Mouse (Mus musculus) forebrain, embryonic 13.5 days (tissue): ENCODE results near the gene Znhit1. TPM values are rescaled to one million over a fixed set of nuclear protein-coding genes. Genes with fewer than 3 reads are reported as not detected.

Experiments
- ATAC-seq: fragments of 200-750 bp; cut with Nextera tagmentation; 2 replicates; pipeline ENCODE4 v1.8.0; 2017
- H3K27ac ChIP-seq: fragments of 300-500 bp; sonication (generic); 2 replicates; pipeline ENCODE4 v1.5.1; 2015; ENCODE audit warnings: inconsistent platforms, mild to moderate bottlenecking, moderate library complexity
- H3K27me3 ChIP-seq: fragments of 300-500 bp; sonication (generic); 2 replicates; pipeline ENCODE4 v1.6.1; 2015; ENCODE audit warnings: mild to moderate bottlenecking, inconsistent platforms
- H3K36me3 ChIP-seq: fragments of 300-500 bp; sonication (generic); 2 replicates; pipeline ENCODE4 v1.6.1; 2015; ENCODE audit warnings: mild to moderate bottlenecking, inconsistent platforms; ENCODE audit not compliant: poor library complexity, severe bottlenecking
- H3K4me1 ChIP-seq: fragments of 300-500 bp; sonication (generic); 2 replicates; pipeline ENCODE4 v1.6.1; 2015; ENCODE audit warnings: inconsistent platforms
- H3K4me2 ChIP-seq: fragments of 300-500 bp; sonication (generic); 2 replicates; pipeline ENCODE4 v1.6.1; 2015; ENCODE audit warnings: inconsistent platforms, mild to moderate bottlenecking, moderate library complexity
- H3K4me3 ChIP-seq: fragments of 300-500 bp; sonication (generic); 2 replicates; pipeline ENCODE4 v1.5.1; 2015; ENCODE audit warnings: mild to moderate bottlenecking, inconsistent platforms
- H3K9ac ChIP-seq: fragments of 300-500 bp; sonication (generic); 2 replicates; pipeline ENCODE4 v1.6.1; 2015; ENCODE audit warnings: mild to moderate bottlenecking, inconsistent platforms
- H3K9me3 ChIP-seq: fragments of 300-500 bp; sonication (generic); replicated peaks from 2 replicates; pipeline ENCODE4 v1.6.1; 2016; ENCODE audit warnings: inconsistent platforms
- WGBS: fragments of 180-500 bp; shearing (Covaris S2); methylation state at CpG from one replicate; pipeline ENCODE4 v1.1.7; 2015; 5-methylcytosine and 5-hydroxymethylcytosine counted together
- polyA plus RNA-seq: library from polyadenylated mRNA; unstranded; fragments of >200 nt; fragmentation: Nextera tagmentation; extraction: Ambion mirVana; gene quantifications from 2 replicates; pipeline ENCODE4 v1.2.1, GENCODE M21; 2015

Gene Znhit1
- polyA plus RNA-seq, 1 experiment from 2014 or later: 110 TPM

DNA sequence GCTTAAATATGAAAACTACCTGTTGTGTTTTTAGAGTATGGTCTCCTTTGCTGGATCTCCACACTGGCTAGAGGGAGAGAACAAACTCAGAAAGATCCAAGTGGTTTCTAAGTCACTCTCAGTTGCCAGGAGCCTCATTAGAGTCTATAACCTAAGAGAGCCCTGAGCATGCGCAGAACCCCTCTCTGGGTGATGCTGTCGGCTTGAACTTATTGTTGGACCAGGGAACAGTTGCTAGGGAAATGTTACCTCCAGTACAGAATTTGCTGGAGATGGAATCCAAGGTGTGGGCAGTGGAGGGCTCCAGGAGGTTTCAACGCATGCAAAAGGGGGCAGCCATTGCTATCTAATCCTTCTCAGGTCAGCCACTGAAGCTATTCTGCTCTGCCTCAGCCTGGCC is 36.5 kb upstream of the Znhit1 start:
- peaks cover 14% of the 10 kb centered on the region; the same call in 1 of the 2 replicates for H3K4me1 ChIP-seq
- no peaks in the 10 kb centered on the region for H3K36me3 ChIP-seq
- peaks cover 60% of the 10 kb centered on the region for H3K27me3 ChIP-seq
- H3K27ac ChIP-seq: no peak overlapping the region
- no peaks in the 10 kb centered on the region for H3K9me3 ChIP-seq
- ATAC-seq: no peak
- 50% methylated on average over 3 of the region's 3 CpGs for WGBS
- no peak overlapping the region for H3K9ac ChIP-seq
- no peak overlapping the region for H3K4me2 ChIP-seq
- no peak overlapping the region for H3K4me3 ChIP-seq

GRCm38 (mm10) chr5:137015913-137016312 is 28.1 kb upstream of the Znhit1 start:
- no peak overlapping the region for H3K27ac ChIP-seq
- ATAC-seq: no peak
- no peak overlapping the region for H3K4me2 ChIP-seq
- H3K9me3 ChIP-seq: no peaks in the 10 kb centered on the region
- WGBS: 91% methylated on average over 3 of the region's 3 CpGs
- no peaks in the 10 kb centered on the region for H3K27me3 ChIP-seq
- H3K9ac ChIP-seq: no peak overlapping the region
- H3K4me3 ChIP-seq: no peak overlapping the region
- no peaks in the 10 kb centered on the region for H3K36me3 ChIP-seq
- H3K4me1 ChIP-seq: no peaks in the 10 kb centered on the region

DNA sequence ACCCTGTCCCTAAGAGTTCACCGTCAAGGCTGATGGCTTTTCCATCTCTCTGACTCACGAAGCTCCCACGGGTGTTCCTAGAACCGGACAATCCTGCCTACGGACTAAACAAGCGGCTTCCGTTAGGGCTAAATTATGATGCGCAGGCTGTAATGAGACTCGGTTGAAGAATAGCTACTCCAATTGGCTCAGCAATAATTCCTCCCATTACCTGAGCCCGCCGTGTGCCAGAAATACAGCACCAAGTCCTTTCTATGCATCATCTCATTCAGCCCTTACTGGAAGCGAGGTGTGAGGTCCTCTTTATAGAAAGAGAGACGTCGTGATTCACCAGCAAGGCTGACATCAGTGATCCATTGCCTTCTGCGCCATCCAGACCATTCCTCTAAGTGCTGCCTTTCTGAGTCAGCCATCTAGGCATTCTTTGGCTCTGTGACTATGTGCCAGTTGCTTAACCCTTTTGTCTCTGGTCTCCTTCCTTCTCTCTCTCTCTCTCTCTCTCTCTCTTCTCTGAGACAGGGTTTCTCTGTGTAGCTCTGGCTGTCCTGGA is 24.7 kb upstream of the Znhit1 start:
- Histone ChIP-seq H3K4me3 (no peak overlapping the region), H3K27me3 (no peaks in the 10 kb centered on the region), H3K9me3 (no peaks in the 10 kb centered on the region), H3K4me2 (no peak overlapping the region), H3K27ac (no peak overlapping the region), H3K4me1 (no peaks in the 10 kb centered on the region), H3K36me3 (no peaks in the 10 kb centered on the region), H3K9ac (no peak overlapping the region)
- WGBS: 75% methylated on average over 15 of the region's 15 CpGs
- no peak for ATAC-seq

GRCm38 (mm10) chr5:137009988-137010387 is 22.2 kb upstream of the Znhit1 start:
- H3K27me3 ChIP-seq: no peaks in the 10 kb centered on the region
- no peak overlapping the region for H3K4me2 ChIP-seq
- no peak overlapping the region for H3K4me3 ChIP-seq
- no peaks in the 10 kb centered on the region for H3K36me3 ChIP-seq
- H3K4me1 ChIP-seq: no peaks in the 10 kb centered on the region
- no peak for ATAC-seq
- 21% methylated on average over 3 of the region's 3 CpGs for WGBS
- no peak overlapping the region for H3K9ac ChIP-seq
- H3K27ac ChIP-seq: no peak overlapping the region
- H3K9me3 ChIP-seq: no peaks in the 10 kb centered on the region

DNA sequence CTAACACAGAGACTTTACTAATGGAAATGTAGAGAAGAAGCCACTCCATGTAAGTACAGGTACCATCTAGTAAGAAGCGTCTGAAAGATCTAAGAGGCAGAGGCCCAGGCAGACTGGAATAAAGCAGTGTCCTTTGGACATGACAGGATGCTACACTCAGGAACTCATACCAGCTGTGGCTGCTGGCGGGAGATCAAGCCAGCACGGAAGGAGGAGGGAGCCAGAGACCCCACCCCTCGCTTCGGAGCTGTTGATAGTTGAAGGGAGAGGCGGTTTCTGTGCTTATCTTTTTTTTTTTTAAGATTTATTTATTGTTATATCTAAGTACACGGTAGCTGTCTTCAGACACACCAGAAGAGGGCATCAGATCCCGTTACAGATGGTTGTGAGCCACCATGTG is 19.5 kb upstream of the Znhit1 start:
- 69% methylated on average over 8 of the region's 8 CpGs for WGBS
- Histone ChIP-seq H3K27me3 (no peaks in the 10 kb centered on the region), H3K4me2 (no peak overlapping the region), H3K36me3 (no peaks in the 10 kb centered on the region), H3K4me3 (no peak overlapping the region), H3K27ac (no peak overlapping the region), H3K9ac (no peak overlapping the region), H3K4me1 (no peaks in the 10 kb centered on the region), H3K9me3 (no peaks in the 10 kb centered on the region)
- ATAC-seq: no peak

GRCm38 (mm10) chr5:137000612-137001011 is 12.8 kb upstream of the Znhit1 start:
- Histone ChIP-seq H3K9me3 (no peaks in the 10 kb centered on the region), H3K4me2 (no peak overlapping the region), H3K4me1 (no peaks in the 10 kb centered on the region), H3K27me3 (no peaks in the 10 kb centered on the region), H3K36me3 (peaks cover 9% of the 10 kb centered on the region), H3K27ac (no peak overlapping the region), H3K9ac (no peak overlapping the region), H3K4me3 (no peak overlapping the region)
- 82% methylated on average over 2 of the region's 2 CpGs for WGBS
- no peak for ATAC-seq

DNA sequence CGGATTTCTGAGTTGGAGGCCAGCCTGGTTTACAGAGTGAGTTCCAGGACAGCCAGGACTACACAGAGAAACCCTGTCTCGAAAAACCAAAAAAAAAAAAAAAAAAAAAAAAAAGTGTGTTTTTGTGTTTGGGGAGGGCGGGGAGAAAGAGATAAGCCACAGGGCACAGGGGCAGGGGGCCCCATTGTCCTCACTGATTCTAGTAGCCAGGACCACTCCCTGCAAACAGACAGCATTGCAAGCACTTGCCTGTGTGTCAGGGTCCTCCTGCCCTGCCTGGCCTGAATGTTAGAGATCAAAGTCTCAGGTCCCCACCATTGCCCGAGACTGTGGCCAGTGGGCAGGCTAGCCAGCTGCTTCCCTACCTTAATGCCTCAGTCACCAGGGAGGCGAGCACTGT is 11.6 kb upstream of the Znhit1 start:
- no peaks in the 10 kb centered on the region for H3K27me3 ChIP-seq
- no peak overlapping the region for H3K4me2 ChIP-seq
- no peak overlapping the region for H3K27ac ChIP-seq
- no peaks in the 10 kb centered on the region for H3K9me3 ChIP-seq
- H3K4me1 ChIP-seq: no peaks in the 10 kb centered on the region
- H3K4me3 ChIP-seq: no peak overlapping the region
- peaks cover 20% of the 10 kb centered on the region for H3K36me3 ChIP-seq
- ATAC-seq: no peak
- no peak overlapping the region for H3K9ac ChIP-seq
- 77% methylated on average over 4 of the region's 5 CpGs for WGBS

GRCm38 (mm10) chr5:136989801-136990200 is 2.0 kb upstream of the Znhit1 start:
- Histone ChIP-seq H3K4me1 (peaks cover 22% of the 10 kb centered on the region), H3K9me3 (no peaks in the 10 kb centered on the region), H3K36me3 (peaks cover 63% of the 10 kb centered on the region), H3K4me2 (no peak overlapping the region), H3K4me3 (no peak overlapping the region), H3K9ac (no peak overlapping the region), H3K27me3 (no peaks in the 10 kb centered on the region), H3K27ac (no peak overlapping the region)
- no peak for ATAC-seq
- 96% methylated on average over 6 of the region's 6 CpGs for WGBS

- peaks cover 63% of the 10 kb centered on the region for H3K36me3 ChIP-seq
- no peak overlapping the region for H3K27ac ChIP-seq
- no peaks in the 10 kb centered on the region for H3K27me3 ChIP-seq
- peaks cover 22% of the 10 kb centered on the region for H3K4me1 ChIP-seq
- H3K9me3 ChIP-seq: no peaks in the 10 kb centered on the region
- peak overlapping the region; percentile 93 for H3K4me2 ChIP-seq
- ATAC-seq: no peak
- whole genome bisulfite sequencing: 61% methylated on average over 7 of the region's 7 CpGs
- H3K4me3 ChIP-seq: peak overlapping the region; percentile 90
- peak overlapping the region; percentile 98 for H3K9ac ChIP-seq
Measured at GRCm38 (mm10) chr5:136988420-136988819, 599 bp upstream of the Znhit1 start.

DNA sequence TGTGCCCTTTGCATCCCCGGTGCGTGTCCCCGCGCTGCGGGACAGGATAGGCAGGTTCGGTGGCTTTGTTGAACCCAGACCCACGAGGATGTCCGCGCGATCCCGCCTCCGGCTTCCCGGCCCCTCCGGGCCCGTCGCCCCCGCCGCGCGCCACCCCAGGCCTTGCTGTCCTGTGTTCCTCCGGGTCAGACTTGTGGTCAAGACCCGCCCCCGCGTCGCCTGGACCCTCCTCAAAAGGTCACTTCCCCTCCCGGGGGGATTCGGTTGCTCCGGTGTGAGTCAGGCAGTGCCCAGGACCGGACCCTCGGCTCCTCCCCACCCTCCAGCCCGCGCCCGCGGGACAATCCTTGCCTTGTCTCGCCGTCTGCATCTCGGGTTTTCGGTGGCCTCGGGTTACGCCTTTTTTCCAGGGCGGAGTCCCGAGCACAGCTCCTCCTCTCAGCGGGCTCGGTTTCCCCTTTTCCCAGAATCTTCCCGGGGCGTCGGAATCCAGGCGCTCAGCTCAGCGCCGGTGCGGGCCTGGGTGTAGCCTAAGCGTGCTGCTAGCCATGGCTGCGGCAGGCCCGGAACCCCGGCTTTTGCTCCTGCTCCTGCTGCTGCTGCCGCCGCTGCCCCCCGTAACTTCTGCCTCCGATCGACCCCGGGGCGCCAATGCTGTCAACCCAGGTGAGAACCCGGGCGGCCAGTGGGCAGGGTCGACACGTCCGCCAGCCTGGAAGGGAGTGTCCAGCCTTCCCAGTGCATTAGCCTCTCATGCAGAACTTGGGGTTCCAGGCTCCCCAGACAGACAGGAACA is 485 bp downstream of the Znhit1 start:
- H3K4me1 ChIP-seq: peaks cover 22% of the 10 kb centered on the region
- peak overlapping the region; percentile 98 for H3K9ac ChIP-seq
- H3K27ac ChIP-seq: peak overlapping the region; percentile 93
- H3K4me3 ChIP-seq: peak overlapping the region; percentile 90
- H3K27me3 ChIP-seq: no peaks in the 10 kb centered on the region
- peaks cover 58% of the 10 kb centered on the region for H3K36me3 ChIP-seq
- under 1% methylated on average over 67 of the region's 67 CpGs for WGBS
- no peaks in the 10 kb centered on the region for H3K9me3 ChIP-seq
- ATAC-seq: peak; percentile 68
- H3K4me2 ChIP-seq: peak overlapping the region; percentile 93

GRCm38 (mm10) chr5:136986695-136987137 is 1.1 kb downstream of the Znhit1 start, which contains the start of gene Plod3:
Gene Plod3, plus strand, starts transcription at chr5:136987019.
- Histone ChIP-seq H3K36me3 (peaks cover 58% of the 10 kb centered on the region), H3K4me1 (peaks cover 22% of the 10 kb centered on the region), H3K27ac (peak within 1 kb of the TSS; percentile 93), H3K27me3 (no peaks in the 10 kb centered on the region), H3K4me2 (peak within 1 kb of the TSS; percentile 93), H3K4me3 (peak within 1 kb of the TSS; percentile 90), H3K9me3 (no peaks in the 10 kb centered on the region), H3K9ac (peak within 1 kb of the TSS; percentile 98)
- ATAC-seq: peak; percentile 93
- 0% methylated on average over 26 of the region's 26 CpGs for WGBS

- ATAC-seq: no peak
- no peaks in the 10 kb centered on the region for H3K27me3 ChIP-seq
- H3K4me3 ChIP-seq: no peak overlapping the region
- 62% methylated on average over 14 of the region's 14 CpGs for WGBS
- H3K4me2 ChIP-seq: no peak overlapping the region
- no peaks in the 10 kb centered on the region for H3K9me3 ChIP-seq
- peaks cover 55% of the 10 kb centered on the region for H3K36me3 ChIP-seq
- H3K9ac ChIP-seq: no peak overlapping the region
- peaks cover 22% of the 10 kb centered on the region for H3K4me1 ChIP-seq
- peak overlapping the region; percentile 25; the same call in 1 of the 2 replicates for H3K27ac ChIP-seq
Measured at GRCm38 (mm10) chr5:136984828-136985227, 3.0 kb downstream of the Znhit1 start.
